Mouse (Mus musculus): ENCODE data around the gene Runx2.

GRCm38 (mm10) chr17:44627317-44627716 lies 187.3 kb downstream of the Runx2 start:
- TF ChIP-seq CTCF (IDR thresholded peaks at IDR 0.05; ENCODE audit: control insufficient read depth, insufficient read depth, low read length), result no peak
- no peak for TF ChIP-seq POLR2A (IDR thresholded peaks at IDR 0.05; ENCODE audit: borderline replicate concordance, control insufficient read depth, low read depth, low read length)
